Mouse (Mus musculus): Measurements from ENCODE around the gene Gpbp1l1. TPM values are rescaled to one million over a fixed set of nuclear protein-coding genes. Genes with fewer than 3 reads are reported as not detected.

Gpbp1l1 gene
- 10 to 100 TPM; 40.2 to 57.7 (median 48.3) TPM for total RNA-seq (2022)

DNA sequence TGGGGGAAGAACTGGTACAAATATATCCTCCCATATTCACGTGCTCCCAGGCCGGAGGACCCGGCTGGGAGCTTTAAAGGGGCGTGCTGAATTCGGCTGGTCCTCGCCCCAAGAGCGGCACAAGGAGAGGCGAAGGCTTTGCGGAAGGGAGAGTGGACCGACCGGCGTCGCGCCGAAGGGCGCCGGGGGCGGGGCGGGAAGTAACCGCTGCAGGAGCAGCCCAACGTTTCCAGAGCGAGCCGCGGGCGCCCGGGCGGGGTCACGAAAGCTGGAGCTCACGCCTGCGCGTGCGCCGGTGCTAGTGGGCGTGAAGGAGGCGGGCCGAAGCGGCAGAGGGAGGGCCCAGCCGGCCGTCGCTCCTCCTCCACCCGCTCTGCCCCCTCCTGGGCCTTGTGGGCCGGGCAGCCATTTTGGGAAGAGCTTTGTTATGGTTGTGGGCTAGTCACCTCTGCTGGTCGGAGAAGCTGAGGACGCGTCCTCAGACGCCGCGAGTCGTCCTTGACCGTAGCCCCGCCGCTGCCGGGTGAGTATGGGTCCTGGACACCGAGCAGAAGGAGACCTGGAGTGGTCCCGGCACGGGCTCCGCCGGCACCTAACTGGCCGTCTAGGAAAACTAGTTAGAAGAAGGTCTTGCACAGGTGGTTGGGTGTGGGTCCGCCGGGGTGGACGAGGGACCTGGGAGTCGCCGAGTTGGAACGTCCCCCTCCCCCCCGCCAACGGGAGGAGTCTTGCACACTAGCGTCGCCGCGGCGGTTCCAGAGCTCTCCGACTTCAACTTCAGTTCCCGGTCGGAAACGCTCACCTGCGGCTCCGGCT, at the start of gene Gpbp1l1:
TSS of gene Gpbp1l1 (plus strand) at position 353 of the 816 bp plus-strand sequence.
- DNase-seq (ENCODE audit: low spot score in 2 of 2): peak; percentile 97

DNA sequence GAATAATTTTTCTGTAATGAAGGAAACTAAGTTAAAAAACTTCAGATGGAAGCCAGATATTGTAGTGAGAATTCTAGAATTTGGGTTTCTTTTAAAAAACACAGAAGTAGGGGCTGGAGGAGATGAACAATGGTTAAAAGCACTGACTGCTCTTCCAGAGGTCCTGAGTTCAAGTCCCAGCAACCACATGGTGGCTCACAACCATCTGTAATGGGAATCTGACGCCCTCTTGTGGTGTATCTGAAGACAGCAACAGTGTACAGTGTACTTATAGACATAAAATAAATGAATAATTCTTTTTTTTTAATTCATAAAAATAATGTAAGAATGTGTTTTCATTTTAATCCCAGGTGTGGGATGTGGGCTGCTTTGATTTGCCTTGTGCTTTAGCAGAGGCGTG, 26.3 kb upstream of the Gpbp1l1 start:
- no peak for DNase-seq (ENCODE audit: low spot score in 2 of 2)

DNA sequence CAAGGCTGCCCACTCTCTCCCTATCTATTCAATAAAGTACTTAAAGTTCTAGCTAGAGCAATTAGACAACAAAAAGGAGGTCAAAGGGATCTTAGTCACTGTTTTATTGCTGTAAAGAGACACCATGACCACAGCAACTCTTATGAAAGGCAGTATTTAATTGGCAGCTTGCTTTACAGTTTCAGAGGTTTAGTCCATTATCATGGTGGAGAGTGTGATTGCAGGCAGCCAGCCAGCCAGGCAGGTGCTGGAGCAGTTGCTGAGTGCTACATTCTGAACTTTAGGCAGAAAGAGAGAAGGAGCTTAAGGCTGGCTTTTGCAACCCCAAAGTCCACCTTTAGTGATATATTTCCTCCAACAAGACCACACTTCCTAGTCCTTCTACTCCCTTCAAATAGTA, 21.1 kb upstream of the Gpbp1l1 start:
- DNase-seq (ENCODE audit: low spot score in 2 of 2): no peak

DNA sequence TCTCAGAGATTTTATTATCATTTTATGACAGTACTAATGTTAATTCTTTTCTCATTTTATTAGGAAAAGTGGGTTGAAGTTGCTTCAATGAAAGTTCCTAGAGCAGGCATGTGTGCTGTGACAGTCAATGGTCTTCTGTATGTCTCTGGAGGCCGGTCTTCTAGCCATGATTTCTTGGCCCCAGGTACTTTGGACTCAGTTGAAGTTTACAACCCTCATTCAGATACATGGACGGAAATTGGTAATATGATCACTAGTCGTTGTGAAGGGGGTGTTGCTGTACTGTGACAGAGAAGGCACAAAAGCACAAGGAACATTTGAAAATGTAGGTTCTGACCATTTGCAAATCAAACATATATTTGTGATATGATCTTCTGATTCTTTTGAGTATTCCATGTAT, 19.7 kb upstream of the Gpbp1l1 start:
- no peak for DNase-seq (ENCODE audit: low spot score in 2 of 2)

DNA sequence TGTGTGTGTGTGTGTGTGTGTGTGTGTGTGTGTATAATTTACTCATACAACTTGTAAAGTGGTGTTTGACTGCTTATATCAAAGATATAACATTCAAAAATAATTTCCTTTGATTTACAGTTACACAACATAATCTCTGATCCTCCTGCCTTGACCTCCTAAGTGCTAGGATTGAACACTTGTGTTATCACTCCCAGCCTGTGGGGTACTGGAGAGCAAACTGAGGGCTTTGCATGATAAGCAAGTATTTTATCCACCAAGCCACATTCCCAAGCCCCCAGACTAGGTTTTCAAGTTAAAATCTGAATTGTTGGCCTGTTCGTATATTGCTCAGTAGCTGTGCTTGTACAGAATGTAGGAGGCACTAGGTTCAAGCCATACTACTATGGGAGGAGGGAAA, 7.0 kb upstream of the Gpbp1l1 start:
- DNase-seq (ENCODE audit: low spot score in 2 of 2): no peak

DNA sequence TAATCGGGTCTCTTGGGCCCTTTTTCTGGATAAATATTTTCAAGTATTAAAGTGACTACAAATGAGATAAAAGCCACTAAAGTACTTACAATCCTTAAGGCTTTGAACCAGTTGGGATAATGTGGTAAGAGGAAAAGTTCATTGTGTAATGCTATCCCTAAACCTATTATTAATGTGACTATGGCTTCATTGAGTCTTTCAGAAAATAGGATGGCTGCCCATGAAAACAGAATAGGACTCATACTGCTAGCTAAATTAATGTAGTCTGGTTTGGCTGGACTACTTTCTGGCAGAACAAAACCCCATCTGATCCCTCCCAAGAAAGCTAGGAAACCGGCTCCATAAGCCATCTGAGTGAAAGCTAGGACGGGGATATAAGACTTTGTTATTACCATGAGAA, 4.4 kb upstream of the Gpbp1l1 start:
- no peak for DNase-seq (ENCODE audit: low spot score in 2 of 2)

DNA sequence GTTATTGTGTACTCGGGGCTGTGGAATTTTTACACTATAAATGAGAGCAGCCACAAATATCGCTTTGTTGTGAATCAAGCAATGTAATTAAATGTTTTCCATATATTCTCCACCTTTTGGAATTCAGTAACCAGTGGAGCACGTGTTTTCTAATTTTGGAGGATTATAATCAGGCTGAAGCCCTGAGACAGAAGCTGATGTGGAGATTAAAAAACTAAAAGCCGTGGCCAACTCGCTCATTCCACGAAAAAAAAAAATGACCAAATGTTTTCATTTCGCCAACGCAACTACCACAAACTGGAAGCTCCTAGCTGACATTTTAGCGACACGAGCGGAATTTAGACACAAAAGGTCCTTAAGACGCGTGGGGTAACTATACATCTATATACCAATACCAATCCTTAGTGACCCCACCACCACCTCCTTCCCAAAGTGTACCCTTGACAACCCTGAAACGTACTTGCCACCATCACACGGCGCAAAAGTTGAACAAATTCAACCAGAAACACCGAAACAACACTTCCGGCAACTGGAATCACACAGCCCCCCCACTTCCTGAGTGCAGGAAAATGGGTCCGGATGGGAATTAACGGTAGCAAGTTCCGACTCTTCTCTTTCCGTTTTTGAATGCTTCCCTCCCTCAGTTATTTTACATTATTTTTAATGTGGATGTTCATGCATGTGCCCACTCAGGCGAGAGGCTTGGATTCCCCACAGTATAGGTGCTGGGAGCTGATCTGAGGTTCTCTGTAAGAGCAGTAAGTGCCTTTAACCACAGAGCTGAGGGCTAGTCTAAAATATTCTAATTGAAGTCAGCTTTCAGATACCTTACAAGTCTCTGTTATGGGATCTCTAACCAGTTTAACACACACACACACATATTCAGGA, 1.8 kb upstream of the Gpbp1l1 start, which contains the start of gene Tmem69:
TSS of gene Tmem69 (minus strand) at position 524 of the 888 bp plus-strand sequence.
- DNase-seq (ENCODE audit: low spot score in 2 of 2): peak; percentile 64 to 72

DNA sequence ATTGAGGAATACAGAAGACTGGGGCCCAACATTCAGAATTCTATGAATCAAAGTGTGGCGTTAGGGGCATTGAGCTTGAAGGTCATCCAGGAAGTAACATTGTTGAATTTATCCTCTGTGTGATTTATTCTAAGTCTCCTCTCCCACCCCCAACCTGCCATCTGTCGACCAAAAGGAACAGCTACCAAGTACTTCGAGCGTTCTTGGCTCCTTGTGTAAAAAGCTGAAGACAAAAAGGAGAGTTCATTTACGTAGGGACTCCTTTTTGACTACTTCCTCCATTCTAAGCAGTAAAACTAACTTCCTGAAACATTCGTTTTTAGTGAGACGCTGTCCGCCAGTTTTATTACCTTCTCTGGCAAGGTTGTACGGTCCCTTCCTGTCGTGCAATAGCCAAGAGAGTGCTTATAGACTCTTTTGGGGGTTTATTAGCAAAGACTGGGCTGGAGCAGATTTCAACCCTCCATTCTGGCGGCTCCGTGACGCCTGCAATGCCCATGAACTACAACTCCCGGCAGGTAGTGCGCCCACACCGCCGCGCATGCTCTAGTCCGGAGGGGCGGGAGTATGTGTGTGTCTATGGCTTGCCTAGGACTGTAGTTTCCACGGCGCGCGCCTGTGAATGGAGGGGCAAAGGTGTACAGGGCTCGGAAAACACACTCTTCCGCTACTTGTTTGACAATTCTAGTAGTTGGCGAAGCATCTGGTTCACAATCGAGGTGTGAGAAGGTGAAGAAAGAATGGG, 725 bp upstream of the Gpbp1l1 start:
- peak; percentile 87 to 95 for DNase-seq (ENCODE audit: low spot score in 2 of 2)

DNA sequence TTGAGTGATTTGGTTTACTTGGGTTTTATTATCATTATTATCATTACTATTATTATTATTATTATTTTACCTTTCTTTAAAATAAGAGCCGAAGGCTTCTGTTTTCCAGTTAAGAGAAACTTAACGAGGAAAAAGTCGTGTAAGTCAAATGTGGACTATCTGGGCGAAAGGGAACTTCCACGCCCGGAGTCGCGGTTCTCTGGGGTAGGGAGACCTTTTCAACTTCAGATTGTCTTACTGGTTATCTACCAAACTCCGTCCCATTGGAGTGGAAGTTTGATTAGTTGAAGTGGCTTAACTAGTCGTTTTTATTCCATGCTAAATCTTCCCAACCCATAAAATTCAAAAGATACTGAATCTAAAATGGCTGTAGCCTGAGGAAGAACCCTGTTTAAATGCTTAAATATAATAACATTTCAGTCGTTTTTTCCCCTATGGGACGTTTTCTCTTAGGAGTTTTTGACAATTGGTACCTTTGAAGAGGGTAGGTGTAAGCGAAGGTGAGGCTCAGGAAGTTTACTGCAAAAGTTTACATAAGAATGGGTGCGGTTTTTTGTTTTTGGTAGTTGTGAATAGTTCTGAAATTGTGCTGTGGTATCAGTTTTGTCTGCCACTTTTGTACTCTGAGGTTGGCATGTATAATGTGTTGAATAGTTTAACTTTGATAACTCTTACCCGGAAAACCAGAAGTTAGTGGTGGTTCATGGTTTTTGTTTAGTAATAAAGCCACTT, 859 bp downstream of the Gpbp1l1 start:
- no peak for DNase-seq (ENCODE audit: low spot score in 2 of 2)

DNA sequence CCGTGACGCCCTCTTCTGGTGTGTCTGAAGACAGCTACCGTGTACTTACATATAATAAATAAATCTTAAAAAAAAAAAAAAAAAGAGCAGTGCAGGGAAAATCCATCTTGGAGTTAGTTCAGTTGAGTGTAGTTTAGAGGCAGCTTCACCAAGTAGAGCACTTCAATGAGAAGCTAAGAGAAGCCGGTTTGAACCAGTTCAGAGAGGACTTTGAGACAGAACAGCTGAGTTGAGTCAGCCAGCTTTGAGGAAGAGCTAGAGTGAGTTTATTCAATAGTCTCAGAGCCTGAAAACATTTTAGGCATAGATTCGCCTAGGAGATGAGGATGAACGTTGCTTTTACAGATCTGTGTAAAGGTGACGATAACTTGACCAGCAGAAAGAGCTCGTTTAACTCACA, 38.3 kb downstream of the Gpbp1l1 start:
- DNase-seq (ENCODE audit: low spot score in 2 of 2): no peak

DNA sequence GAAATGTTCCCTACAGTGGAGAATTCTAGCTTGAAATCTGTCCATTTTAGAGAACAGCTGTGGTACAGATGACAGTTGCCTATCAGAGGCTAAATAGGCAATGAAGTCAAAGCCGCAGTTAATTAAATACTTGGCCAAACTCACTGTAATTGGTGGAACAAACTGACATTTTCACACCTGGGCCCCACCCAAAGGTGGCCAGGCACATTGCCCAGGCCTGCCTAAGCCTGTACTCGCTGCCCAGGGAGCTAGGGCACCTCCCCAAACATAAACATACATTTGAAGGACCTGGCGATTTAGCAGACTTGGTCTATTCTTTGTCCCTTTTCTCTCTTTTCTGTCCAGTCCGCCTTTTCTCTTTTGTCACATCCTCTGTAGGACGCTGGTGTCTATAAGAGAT, 38.9 kb downstream of the Gpbp1l1 start, which contains the start of gene Ccdc17:
TSS of gene Ccdc17 (plus strand) at position 276 of the 400 bp plus-strand sequence.
- DNase-seq (ENCODE audit: low spot score in 2 of 2): no peak

DNA sequence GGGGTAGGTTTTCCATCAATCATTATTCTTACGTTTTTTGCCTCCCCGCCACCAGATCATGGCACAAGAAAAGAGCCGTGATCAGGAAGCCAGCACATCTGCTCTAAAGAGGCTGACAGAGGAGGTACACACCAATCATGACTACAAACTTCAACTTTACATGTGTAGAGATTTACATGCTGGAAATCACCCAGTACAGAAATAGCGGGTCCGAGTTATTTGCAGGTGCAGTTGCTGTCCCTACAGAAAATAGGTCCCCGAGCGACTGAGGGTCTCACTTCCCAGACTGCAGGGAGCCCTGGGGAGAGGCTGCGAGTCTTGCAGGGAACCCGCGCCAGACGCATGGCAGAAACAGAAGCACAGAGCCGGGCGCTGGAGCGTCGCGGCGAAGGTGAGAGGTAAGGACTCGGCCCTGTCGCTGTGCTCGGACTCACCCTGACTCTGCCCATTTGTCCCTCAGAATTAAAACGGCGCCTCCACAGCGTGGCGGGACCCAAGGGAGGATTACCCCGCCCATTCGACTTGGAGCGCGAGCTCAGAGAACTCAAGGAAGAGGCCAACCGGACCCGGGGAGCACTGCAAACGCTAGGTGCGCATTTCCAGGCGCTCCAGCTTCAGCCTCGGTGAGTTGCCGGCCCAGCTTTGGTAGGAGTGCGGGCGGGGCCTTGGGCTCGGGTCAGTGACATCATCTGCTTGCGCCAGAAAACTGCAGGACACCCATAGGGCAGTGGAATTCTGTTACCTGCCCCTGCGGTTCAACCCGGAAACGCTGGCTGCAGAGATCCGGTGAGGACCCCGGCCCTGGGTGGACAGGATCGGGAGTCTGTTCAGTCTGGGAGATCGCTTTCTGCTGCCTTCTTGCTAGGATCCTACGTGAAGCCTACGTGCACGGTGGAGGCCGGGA, 39.8 kb downstream of the Gpbp1l1 start:
- DNase-seq (ENCODE audit: low spot score in 2 of 2): peak; percentile 77 to 89

DNA sequence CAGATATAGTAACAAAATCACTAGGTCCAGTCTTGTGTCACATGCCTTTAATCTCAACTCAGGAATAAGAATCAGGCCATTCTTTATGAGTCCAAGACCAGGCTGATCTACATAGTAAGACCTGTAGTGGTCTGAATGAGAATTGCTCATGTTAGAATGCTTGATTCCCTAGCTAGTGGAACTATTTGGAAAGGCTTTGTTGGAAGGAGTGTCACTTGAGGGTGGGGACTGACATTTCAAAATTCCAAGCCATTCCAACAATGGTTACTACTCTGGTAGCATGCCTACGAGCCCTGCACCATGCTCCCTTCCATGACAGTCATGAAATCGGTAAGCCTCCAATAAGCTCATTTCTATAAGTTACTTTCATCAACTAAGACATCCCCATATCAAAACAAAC, 55.2 kb downstream of the Gpbp1l1 start:
- DNase-seq (ENCODE audit: low spot score in 2 of 2): no peak

DNA sequence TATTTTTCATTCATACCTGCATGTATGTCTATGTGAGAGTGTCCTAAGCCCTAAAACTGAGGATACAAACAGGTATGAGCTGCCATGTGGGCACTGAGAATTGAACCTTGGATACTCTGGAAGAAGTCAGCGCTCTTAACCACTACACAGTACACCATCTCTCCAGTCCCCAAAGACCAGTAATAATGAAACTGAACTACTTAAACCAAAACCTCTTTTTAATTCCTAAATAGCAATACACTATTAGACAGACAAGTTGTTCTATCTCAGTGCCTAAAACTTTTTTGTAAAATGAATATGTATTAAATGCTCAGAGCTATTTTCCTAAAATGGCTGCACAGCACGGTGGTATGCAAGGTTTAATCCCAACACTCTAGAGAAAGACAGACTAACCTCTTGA, 57.8 kb downstream of the Gpbp1l1 start:
- DNase-seq (ENCODE audit: low spot score in 2 of 2): no peak

DNA sequence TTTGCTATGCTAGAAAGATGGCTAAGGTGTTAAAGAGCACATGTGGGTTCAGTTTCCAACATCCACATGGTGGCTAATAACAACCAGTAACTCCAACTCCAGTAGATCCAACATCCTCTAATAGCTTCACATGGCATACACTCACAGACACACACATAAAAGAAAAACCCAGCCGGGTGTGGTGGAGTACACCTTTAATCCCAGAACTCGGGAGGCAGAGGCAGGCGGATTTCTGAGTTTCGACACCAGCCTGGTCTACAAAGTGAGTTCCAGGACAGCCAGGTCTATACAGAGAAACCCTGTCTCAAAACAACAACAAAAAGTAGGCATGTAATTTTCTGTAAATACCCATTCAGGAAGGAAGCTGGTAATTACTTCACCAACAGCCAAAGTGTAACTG, 67.4 kb downstream of the Gpbp1l1 start:
- DNase-seq (ENCODE audit: low spot score in 2 of 2): no peak

DNA sequence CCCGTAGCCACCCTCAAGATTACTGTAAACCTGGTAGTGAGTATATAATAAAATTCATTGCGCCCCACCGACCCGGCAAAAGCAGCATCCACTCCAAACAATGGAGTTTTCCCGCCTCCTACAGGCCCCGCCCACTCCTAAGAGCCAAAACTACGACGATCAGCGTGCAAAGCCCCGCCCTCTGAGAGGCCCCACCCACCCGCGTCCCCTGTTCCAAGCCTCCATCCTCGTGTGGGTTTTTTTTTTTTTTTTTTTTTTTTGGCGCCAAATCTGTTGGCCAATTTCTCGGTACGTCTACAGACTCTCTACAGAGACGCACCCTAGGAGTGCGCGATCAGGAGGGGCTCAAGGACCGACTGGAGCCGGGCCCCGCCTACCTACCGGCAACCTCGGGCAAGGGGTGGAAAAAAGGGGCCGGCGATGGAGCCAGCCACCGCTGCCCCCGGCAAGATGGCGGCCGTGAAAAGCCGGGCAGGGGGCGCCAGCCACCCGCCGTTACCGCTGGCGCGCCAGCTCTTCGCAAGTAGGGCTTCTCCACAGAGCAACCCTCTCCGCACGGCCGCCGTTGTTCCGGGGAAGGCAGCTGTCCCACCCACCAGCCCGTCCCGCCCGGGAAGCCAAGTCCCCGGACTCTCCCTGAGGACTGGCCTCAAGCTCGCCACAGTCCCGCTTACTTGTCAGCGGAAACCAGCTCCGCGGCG, 69.3 kb downstream of the Gpbp1l1 start:
- DNase-seq (ENCODE audit: low spot score in 2 of 2): peak; percentile 33 to 34

DNA sequence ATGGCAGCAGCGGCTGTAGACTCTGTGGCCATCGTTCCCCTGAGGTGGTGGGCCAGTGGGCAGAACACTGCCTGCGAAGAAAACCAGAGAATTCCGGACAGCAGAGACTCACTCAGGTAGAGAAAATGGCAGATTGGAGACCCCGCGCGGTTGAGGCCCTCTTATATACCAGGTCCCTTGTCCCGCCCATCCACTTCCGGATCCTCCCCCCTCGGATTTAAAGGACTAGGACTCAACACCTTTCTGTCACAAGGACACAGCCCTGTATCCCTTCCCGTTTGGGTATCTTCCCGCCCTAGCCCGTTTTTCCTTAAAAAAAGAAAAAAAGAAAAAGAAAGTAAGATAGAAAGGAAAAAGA, 69.9 kb downstream of the Gpbp1l1 start:
- DNase-seq (ENCODE audit: low spot score in 2 of 2): peak; percentile 79 to 90

DNA sequence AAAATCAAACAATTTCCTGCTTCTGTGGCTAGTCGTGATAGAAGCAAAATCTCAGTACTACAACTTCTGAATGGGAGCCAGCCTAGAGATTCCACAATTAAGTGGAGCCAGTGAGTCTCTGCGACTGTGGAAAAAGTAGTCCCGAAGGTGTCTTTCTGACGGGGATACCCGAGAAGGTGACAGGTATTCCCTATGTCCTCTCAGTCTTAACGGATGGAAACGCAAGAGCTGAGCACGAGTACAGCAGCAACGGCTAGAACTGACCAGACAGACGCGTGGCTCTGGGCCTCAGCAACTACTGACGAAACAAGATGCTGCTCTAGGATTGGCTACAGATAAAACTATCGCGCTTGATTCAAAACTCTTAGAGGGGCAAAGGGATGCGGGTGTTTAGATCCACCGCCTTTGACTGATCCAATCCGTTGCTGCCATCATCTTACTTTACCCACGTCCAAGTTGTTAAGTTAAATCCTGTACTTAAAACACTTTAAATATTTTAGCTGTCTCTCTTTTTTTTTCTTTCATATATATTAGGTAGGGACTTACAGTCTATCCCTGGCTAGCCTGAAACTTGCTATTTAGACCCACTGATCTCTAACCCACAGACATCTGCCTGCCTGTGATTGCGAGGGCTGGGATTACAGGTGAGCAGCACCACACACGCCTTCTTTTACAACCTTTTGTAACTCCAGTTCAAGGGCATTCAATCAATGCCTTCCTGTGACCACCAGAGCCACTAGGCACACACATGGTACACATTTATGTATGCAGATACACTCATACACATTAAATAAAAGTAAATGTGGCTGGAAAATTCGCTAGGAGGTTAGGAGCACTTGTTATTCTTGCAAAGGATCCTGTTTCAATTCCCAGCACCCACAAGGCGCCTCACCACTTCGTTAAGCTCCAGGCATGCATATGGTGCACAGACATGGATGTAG, 70.5 kb downstream of the Gpbp1l1 start, which contains the start of gene Nasp:
TSS of gene Nasp (minus strand) at position 220 of the 941 bp plus-strand sequence.
- peak; percentile 72 to 75 for DNase-seq (ENCODE audit: low spot score in 2 of 2)

Data from left cerebral cortex, adult 8-10 months (tissue).